Mouse (Mus musculus): Measurements from ENCODE around the gene Ccr4. TPM values are rescaled to one million over a fixed set of nuclear protein-coding genes. Genes with fewer than 3 reads are reported as not detected.

The Ccr4 gene
- polyA plus RNA-seq, 1 experiment from 2014 or later = not detected

Other genes starting within 250 kb of the Ccr4 start
- gene Bcl2a1c, start 174.8 kb downstream of the Ccr4 start, polyA plus RNA-seq (2015; fragmentation: Nextera tagmentation; extraction: Ambion mirVana) = not detected in 2 replicates
- gene Crtap, start 114.2 kb downstream of the Ccr4 start, polyA plus RNA-seq (2015; fragmentation: Nextera tagmentation; extraction: Ambion mirVana) = 34.2 and 42.7 TPM in 2 replicates
- 22.9 and 26.9 TPM in 2 replicates for gene Glb1, start 103.8 kb downstream of the Ccr4 start, polyA plus RNA-seq (2015; fragmentation: Nextera tagmentation; extraction: Ambion mirVana)
- 6.7 and 7.4 TPM in 2 replicates for gene Tmppe, start 103.8 kb downstream of the Ccr4 start, polyA plus RNA-seq (2015; fragmentation: Nextera tagmentation; extraction: Ambion mirVana)
- gene C130032M10Rik, start 10.8 kb upstream of the Ccr4 start, polyA plus RNA-seq (2015; fragmentation: Nextera tagmentation; extraction: Ambion mirVana) = 0.44 TPM in 1 of 2 replicates, not detected in the other
- gene Trim71, start 59.5 kb upstream of the Ccr4 start, polyA plus RNA-seq (2015; fragmentation: Nextera tagmentation; extraction: Ambion mirVana) = 0.32 and 0.55 TPM in 2 replicates
- gene Cnot10, start 135.3 kb upstream of the Ccr4 start, polyA plus RNA-seq (2015; fragmentation: Nextera tagmentation; extraction: Ambion mirVana) = 57.1 and 62.2 TPM in 2 replicates
- gene Dync1li1, start 183.9 kb upstream of the Ccr4 start, polyA plus RNA-seq (2015; fragmentation: Nextera tagmentation; extraction: Ambion mirVana) = 143 and 151 TPM in 2 replicates
- 20.3 and 22.3 TPM in 2 replicates for gene Cmtm6, start 226.2 kb upstream of the Ccr4 start, polyA plus RNA-seq (2015; fragmentation: Nextera tagmentation; extraction: Ambion mirVana)

All from neural tube, embryonic 13.5 days (tissue).